Mouse (Mus musculus) 3134 (cell line): ENCODE measurements at regions not wholly inside any gene's neighbourhood (a gene's known extent, or its start where the extent isn't known, plus 50 kb on each side); places are given as distances from the start of the nearest gene placed in this dataset.

Experiments
- DNase-seq: peaks from one replicate; pipeline ENCODE4 v3.0.0-alpha.2; 2011; ENCODE audit warnings: low spot score; ENCODE audit not compliant: insufficient read length; ENCODE audit errors: extremely low read depth

DNA sequence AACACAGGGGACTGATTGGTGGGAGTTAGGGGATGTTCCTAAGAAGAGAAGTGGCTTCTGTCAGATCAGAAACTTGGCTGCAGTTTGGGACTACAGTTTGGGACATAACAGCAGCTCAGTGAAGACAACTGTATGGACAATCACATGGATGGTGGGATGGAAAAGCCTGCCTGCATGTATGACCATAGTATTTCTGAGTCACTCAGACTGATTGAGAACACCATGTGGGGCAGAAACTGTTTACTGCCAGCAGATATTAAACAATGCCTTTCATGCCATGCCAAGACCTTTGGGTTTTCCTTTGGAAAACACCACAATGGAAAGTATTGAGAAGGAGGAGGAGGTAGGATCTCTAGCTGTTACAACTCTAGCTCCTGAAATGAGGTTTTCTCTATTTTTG is 635.0 kb downstream of the Inhba start:
- no peak for DNase-seq

DNA sequence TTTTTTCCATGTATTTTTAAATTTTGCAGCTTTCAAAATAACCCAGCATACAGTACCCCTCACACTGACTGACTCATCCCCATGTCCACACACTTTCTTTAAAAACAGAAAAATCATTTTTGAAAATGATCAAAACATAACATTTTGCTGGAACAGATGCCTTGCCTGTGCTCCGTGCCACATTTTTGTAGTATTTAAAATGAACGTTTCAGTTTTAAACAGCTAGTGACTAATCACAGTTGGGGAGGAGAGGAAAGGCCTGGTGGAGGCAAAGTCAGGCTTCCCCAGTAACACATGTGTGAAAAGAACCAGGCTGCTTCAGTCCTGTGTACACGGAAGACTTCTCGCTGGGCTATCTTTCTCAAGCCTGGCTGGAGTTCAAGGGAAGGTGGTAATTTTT is 644.5 kb downstream of the Inhba start:
- no peak for DNase-seq

GRCm38 (mm10) chr13:16659894-16660293 is 648.2 kb downstream of the Inhba start:
- DNase-seq, result no peak

GRCm38 (mm10) chr13:16668652-16669051 is 657.0 kb downstream of the Inhba start:
- no peak for DNase-seq

DNA sequence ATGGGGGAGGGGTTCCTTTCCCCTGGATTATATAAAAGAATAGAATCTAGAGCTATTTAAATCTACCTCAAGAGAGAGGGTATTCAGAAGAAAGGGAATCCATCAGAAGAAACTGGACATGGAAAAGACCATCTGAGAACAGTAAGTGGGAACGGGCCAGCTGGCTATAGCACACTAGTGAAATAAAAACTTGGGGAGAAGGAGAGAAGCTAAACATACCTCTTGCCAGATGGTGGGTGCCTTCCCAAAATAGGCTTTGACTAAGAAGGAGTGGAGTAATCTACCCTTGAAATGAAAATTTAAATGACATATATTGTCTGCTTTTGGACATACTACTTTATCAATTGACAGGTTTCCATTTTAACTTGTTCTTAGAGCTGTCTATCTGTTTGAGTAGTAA is 657.6 kb downstream of the Inhba start:
- DNase-seq, result no peak

DNA sequence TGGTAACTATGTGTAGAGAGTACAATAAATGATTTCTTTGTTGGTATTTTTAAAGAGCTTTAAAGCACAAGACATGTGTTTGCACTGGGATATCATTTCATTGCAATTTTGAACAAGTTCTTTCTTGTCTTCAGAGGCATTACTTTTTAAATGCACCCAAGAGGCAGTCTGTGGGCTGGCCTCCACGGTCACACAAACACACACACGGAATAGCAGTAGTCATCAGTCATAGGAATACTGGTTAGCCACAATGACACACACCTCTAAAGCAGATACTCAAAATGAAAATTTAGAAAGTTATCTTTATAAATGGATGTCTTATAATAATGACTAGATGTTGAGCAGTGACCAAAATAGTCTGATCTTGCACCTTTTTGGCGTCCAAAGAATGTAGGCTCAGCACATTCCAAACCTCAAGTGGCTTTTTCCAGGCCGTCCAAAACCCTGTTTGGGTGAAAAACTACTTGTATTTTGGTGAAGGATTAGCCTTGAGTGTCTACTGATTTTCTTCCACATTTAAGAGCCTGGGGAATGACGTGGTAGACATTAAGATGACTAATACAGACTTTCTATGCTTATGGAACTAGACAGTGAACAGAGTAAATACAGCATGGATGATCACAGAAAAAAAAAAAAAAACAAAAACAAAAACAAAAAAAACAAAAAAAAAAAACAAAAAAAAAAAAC is 658.5 kb downstream of the Inhba start:
- peak; percentile 67 for DNase-seq

GRCm38 (mm10) chr13:16670736-16671135 is 659.1 kb downstream of the Inhba start:
- no peak for DNase-seq

DNA sequence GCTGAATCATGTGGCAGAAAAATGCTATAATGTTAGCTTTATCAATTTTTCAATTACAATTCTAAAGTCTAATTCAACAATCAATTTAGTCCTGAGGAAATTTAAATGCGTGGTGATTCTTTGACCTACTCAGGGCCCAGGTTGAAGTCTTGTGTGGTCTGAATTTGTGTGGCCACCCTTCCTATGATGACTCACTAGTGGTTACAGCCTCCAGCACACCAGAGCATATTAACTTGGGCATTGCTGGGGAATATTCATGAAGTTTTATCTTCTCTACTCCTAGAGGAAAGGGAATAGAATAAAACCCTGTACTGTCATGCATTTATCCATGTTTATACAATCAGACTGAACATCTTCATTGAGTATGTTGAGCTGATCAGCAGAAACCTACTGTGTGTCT is 665.2 kb downstream of the Inhba start:
- peak; percentile 32 for DNase-seq

DNA sequence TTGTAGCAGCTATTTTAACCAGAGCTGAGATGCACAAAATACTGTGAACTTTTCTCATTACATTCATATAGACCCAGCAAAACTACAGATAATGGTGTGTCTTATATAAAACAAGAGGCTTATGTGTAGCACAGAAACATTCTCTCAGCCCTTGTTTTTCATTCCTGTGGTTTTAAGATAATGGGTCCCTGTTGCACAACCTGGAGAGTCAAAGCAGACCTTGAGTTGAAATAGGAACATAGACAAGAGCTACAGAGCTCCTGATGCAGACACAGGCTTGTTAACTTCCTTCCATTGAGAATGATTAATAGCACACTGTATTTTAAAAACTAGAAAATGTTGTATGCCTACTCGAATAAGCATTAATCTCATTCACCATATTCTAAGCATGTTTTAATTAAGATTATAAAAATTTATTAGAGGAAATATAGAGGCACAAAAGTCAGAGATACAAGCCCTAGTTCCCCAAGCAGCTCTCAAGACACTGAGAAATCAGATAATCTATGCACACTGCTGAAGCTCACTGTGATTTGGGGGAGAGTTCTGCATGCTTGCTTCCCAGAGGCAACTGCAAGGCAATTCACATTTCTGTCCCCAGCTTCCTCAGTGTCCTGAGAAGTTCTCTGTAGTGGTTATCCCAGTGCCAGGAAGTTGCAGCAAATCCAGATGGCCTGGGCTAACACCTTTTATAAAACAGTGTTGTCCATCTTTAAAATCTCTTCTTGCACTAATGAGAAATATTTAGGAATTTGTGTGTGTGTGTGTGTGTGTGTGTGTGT is 666.8 kb downstream of the Inhba start:
- peak; percentile 22 for DNase-seq

DNA sequence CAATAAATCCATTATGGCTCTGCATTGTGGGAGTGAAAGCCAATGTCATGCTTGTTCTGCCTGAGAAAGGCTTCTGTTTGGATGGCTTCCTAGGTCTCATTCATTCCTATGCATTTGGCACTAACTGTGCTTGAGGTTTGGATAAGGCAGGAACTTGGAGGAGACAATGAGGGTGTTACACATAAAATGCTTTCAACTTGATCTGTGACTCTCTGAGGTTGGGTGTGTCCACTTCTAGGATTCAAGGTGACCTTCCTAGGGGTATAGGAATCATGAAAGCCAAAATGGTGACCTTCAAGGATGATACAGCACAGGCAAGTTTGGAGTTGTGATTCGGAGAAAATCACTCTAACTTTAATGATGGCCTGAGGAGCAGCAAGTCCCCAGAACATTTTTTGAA is 682.5 kb downstream of the Inhba start:
- DNase-seq, result no peak

DNA sequence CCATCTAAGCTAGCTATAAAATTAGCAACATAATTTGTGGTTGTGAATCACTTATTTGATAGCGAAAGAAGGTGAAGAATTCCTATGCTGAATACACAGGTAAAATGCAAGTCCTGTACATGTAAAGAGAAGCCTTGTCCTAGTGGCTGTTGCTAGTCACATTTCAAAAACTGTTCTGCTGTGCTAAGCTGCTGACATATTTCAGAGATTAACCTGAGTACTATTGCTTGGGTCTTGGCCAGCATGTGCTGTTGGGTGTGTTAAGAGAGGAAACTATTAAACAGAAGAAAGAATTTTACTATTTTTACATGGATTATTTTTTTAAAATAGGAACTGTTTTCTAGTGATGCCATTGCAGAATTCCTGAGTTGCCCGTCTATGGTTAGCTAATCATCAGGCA is 689.3 kb downstream of the Inhba start:
- no peak for DNase-seq

GRCm38 (mm10) chr13:16702138-16702537 is 690.5 kb downstream of the Inhba start:
- DNase-seq, result no peak

DNA sequence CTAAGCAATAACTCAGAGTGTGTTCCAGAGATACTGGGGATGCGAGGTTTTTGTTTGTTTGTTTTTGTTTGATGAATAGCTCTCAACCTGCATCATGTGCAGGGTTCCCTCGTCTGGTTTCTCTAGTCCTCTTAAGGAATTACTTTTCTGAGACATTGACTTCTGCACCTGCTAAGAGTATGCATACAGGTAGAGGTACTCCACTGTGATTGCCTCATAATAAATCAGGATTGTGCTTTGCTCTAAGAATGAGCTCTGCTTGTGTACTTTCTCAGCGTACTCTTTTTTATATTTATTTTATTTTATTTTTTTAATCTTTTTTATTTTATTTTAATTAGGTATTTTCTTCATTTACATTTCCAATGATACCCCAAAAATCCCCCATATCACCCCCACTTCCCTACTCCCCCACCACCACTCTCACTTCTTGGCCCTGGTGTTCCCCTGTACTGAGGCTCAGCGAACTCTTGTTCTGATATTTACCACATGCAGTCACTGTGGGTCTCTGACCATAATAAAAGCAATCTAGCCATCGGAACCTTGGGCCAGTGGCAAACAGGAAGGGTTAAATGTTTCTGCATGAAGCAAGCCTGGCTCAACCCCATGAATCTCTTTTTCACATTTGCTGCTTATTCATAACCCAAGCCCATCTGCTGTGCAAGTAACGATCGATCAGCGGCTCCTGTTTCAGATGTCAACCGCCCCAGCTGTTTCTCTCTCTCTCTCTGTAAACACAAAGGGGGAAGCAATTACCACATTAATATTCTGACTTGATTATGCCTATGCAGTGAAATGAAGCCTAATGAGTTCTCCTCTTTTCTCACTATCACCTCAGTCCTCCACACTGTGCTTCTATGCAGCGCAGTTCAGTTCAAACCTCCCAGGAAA is 693.8 kb downstream of the Inhba start:
- no peak for DNase-seq

- no peak for DNase-seq
These were observed 694.4 kb downstream of the Inhba start for GRCm38 (mm10) chr13:16706105-16706442.

GRCm38 (mm10) chr13:16715296-16715960 is 703.8 kb downstream of the Inhba start:
- peak; percentile 53 for DNase-seq

DNA sequence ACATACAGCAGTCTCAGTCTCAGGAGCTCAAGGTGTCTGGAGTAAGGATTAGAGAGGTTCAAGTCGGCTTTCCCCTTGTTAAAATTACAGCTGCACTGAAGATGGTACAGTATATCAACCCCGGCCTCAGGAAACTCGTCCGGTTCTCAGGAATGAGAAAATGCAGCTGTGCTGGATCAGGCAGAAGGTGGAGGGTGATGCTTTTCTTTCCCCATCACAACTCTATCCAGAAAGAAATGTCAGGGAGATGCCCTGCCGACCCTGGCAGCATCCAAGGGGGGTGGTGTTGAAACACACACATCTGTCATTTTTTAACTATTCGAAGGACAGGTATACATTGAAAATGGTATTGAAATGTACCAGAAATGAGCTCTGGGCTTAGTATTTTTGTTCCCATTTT is 704.7 kb downstream of the Inhba start:
- no peak for DNase-seq

GRCm38 (mm10) chr13:16716796-16717749 is 705.4 kb downstream of the Inhba start:
- DNase-seq, result no peak

GRCm38 (mm10) chr13:16720090-16720489 is 708.4 kb downstream of the Inhba start:
- DNase-seq, result no peak

DNA sequence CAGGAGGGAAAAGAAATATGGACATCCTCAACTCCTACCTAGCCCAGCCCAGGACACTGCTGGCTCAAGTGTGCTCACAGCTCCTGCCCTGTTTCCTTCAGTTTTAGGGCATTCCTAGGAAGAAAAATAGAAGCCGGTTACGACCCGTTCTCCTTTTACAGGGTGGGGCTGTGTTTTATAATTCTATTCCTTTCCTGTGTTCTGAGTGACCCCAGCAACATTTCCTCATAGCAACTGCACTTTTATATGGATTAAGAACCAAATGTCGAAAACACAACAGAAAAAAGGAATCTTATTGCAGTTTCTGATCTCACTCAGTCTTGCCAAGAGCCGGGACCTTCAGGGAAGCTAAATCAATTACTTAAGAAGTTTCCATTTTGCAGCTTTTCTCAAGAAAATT is 713.7 kb downstream of the Inhba start:
- no peak for DNase-seq

DNA sequence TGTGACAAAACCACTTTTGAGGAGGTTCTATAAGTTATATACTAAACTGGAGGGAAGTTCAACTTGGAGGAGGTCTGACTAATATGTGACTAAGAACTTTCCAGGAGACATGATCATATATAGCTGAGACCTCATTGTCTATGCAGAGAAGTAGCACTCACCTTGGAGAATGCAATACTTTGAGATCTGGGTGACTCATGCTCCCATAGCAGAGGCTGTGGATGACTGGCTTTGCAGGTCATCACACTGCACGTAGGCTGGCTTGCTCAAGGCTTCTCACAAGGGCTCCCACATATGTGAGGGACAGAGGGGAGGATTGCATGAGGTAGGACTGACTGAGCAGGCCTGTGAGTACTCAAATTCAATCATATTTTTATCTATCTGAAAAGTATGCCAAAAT is 726.7 kb downstream of the Inhba start:
- peak; percentile 10 for DNase-seq
